Mouse (Mus musculus): ENCODE data around the gene Olfr480.

Gene Olfr480

DNA sequence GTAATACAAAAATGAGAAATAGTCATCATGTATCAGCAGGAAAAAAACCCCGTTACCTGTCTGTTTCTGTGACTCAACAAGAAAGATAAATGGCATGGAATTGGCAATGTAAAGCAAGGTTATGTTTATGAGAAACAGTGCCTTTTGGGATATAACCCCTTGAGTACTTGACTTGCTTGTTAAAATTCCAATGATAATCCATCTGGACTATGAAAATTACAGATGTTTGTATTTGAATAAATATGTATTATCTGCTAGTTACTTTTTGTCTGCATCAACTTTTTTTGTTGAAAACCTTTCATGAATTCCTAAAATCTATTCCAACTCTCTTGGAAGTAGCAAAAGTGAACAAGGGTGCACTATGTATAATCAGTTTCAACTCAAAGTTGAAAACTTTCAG is at the start of gene Olfr480:
TSS of gene Olfr480 (minus strand) at position 101 of the 400 bp plus-strand sequence.
- no peak for DNase-seq (ENCODE audit: low read depth, low spot score)

DNA sequence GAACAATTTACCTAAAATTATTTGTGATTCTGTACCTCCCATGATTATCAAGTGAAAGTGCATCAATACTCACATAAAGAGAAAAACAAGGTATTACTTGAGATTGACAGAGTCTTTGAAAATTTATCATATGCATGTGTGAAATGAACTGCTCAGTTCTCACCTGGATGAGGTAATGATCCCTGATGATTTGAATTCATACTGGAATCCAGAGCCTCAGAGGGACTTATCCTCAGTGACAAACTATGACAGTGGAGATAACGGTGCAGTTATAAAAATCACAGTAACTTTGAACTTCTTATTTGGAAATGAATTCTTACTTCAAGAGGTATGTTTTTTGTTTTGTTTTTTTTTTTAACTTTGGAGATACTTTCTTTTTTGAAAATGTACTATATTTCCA is 33.4 kb upstream of the Olfr480 start, which contains the start of gene Olfr483:
TSS of gene Olfr483 (plus strand) at position 301 of the 400 bp plus-strand sequence.
- no peak for DNase-seq (ENCODE audit: low read depth, low spot score)

DNA sequence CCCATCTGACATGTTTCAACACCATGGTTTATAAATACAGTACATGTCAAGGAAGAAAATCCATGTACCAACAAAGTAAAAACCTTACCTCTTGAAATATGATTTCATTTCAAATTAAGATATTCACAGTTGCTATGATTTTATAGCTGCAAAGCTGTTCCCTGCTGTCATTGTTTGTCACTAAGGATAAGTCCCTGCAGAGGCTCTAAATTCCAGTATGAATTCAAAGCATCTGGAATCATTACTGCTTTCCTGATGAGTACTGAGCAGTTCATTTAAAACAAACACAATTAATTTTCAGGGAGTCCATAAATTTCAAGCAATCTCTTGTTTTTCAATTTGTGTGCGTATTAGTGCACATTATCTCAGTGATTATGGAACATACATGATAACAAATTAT is 30.3 kb upstream of the Olfr480 start, which contains the start of gene Olfr482:
TSS of gene Olfr482 (minus strand) at position 101 of the 400 bp plus-strand sequence.
- DNase-seq (ENCODE audit: low read depth, low spot score) = no peak

DNA sequence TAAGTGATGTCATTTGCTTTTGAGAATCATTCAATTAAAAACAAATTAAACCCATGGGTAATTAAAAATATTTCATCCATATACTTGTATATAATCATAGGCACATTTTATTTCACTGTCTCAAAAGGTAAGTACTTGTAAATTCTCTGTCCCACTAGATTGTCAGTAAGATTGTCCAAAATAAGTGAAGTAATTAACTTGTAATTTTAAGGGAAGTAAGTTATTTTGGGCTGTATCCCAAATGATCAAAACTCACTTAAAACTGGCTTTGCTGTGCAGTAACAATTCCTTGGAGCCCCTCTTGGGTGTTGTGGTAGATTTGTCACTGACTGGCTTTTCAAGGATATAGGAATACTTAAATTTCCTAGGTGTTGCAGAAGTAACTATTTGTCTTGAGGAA is 12.4 kb upstream of the Olfr480 start, which contains the start of gene Olfr481:
TSS of gene Olfr481 (plus strand) at position 301 of the 400 bp plus-strand sequence.
- no peak for DNase-seq (ENCODE audit: low read depth, low spot score)

DNA sequence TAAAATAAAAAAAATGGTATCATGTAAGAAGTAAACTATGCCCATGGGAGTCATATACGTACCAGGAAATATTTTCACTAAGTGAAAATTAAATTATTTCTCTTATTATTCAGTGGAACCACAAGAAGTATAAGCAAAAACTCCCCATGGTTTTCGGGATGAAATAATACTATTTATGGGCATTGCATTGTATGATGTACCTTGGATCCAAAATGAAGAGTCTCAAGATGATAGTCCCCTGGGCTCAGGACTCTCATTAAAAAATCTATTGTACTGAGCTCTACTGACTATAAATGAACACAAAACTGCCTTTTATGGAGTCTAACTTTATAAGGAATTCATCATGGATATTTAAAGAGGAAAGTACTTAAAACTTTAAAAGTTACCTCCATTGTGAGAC is 16.8 kb downstream of the Olfr480 start, which contains the start of gene Olfr479:
TSS of gene Olfr479 (plus strand) at position 301 of the 400 bp plus-strand sequence.
- no peak for DNase-seq (ENCODE audit: low read depth, low spot score)

DNA sequence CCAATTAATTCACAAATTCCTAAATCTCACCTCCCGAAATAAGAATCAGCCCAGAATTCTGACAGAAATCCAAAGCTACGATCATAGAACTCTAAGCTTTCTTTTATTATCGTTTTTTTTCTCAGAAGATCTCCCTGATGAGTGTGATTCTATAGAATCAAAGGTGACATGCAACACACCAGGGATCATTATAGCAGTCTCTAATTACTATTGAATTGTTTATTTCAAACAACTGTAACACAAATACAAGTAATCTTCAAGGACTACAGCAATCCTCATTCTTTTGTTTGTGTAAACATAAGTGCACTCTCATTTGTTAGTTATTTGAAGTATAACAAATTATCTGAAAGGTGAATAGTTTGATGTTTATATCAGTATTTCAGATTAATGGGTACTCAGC is 33.3 kb downstream of the Olfr480 start, which contains the start of gene Olfr478:
TSS of gene Olfr478 (minus strand) at position 101 of the 400 bp plus-strand sequence.
- no peak for DNase-seq (ENCODE audit: low read depth, low spot score)
